Mouse (Mus musculus) E14TG2a.4 (cell line): ENCODE results near the gene Rnf213.

ENCODE experiments used
- CTCF ChIP-seq: conservative IDR thresholded peaks from 2 replicates; pipeline ENCODE4 v1.5.1; 2014; ENCODE audit warnings: low read length
- NANOG ChIP-seq: IDR thresholded peaks from 2 replicates; pipeline ENCODE4 v1.6.1; 2014; ENCODE audit warnings: borderline replicate concordance, low read length, mixed read lengths

DNA sequence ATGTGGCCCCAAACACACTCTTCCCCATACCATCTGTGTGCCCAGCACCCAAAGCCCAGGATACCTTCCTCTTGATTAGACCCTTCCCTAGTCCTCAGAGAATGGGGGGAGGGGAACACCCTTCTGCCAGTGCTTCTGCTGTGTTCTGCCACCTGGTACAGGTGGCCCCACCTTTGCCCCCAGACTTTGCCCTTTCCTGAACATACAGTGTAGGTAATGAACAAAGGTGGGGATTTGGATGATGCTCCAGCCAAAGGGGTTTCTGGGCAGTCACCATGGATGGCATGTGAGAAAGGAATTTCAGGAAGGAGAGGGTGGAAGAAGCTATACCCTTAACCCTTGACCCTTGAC lies 127.8 kb downstream of the Rnf213 start:
- no peak for TF ChIP-seq CTCF
- TF ChIP-seq NANOG = no peak
